Mouse (Mus musculus) layer of hippocampus, postnatal 14 days (tissue): ENCODE results near the gene Dhrs7c. TPM values are rescaled to one million over a fixed set of nuclear protein-coding genes. Genes with fewer than 3 reads are reported as not detected.

Source experiments
- DNase-seq, 2 experiments: peaks; one replicate each; pipeline ENCODE4 v3.0.0; 2021 to 2022; ENCODE audit warnings: low spot score in 2 of 2, mixed read lengths in 1 of 2
- long read RNA-seq, 2 experiments: library from polyadenylated mRNA; stranded (forward); transcript quantifications; one replicate each; pipeline ENCODE4 v2.0.0; 2021
- total RNA-seq, 2 experiments: library from RNA; stranded (reverse); gene quantifications; 2 replicates each; pipeline ENCODE4 v1.2.3; 2021

Gene Dhrs7c
- 1 to 10 TPM in 1 of 2 experiments, under 1 TPM in 1; 0.48 to 1.5 TPM for total RNA-seq
- long read RNA-seq, experiment 1, result 0 reads
- long read RNA-seq, experiment 2, result 0 reads

DNA sequence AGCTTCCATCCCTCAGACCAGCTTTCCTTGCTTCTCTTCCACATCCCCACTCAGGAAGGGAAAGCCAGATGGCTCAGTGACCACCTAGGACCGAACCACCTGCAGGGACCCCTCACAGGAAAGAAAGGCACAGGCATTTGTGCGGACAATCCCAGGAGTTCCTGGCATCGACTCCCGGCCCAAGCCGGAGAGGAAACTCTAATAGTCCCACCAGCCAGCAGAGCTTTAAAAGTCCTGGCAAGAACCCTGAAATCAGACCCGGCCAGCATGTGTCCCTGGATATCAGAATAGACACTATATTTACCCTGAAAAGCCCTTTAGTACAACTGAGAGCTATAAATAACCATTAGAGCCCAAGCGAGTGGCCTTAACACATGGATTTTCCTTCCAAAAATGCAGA, at the start of gene Dhrs7c:
Gene Dhrs7c (plus strand): TSS at position 257 of the 400 bp plus-strand sequence.
- no peak for DNase-seq

DNA sequence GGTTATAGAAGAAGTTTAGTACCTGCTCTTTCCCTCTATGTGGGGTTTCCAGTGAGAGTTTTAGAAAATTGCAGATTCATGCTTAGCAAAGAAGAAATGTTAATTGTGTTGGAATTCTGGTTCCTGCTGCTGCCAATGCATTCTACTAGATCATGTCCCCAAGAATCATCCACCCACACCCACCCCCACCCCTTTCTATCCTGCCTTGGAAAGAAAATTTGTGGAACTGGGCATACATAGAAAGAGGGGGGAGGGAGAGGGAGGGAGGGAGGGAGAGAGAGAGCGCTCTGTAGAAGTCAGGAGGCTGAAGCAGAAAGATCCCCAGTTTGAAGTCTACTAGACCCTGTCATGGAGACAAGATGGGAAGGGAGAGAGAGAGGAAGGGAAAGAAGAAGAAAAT, 41.7 kb upstream of the Dhrs7c start:
- no peak for DNase-seq

DNA sequence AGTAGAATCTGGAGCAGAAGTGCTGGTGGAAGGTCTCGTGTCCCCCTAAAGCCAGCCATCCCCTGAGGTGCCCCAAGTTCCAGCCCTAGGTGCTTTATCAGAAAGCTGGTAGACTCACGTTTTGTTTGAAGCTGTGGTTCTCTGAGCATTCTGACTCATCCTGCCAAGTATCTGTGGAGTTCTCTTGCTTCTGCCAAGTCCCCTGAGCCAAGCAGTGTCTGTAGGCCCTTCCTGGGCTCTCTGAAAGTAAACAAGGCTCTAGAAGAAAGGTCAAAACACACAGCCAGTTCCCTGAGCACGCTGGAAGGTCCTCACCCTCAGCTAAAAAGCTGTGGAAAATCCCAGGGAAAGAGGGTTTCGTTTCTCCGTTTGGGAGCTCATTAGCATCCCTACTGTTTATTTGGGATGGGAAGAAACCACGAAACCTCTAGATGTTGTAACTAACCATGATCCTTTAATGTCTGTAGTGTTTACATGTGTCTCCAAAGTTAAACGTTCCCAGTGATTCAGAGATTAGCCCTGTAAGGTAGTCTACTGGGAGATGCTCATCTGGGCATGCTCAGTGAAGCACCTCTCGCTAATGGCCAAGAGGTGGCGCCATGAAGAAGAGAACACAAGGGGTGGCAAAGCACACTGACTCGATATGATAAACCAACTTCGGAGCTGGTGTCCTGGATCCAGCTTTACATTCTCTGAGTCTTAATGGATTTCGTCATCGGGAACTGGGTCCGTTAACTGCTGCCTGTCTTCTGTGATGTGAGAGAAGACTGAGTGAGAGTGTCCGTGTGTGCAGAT, 40.4 kb upstream of the Dhrs7c start:
- DNase-seq, result no peak

DNA sequence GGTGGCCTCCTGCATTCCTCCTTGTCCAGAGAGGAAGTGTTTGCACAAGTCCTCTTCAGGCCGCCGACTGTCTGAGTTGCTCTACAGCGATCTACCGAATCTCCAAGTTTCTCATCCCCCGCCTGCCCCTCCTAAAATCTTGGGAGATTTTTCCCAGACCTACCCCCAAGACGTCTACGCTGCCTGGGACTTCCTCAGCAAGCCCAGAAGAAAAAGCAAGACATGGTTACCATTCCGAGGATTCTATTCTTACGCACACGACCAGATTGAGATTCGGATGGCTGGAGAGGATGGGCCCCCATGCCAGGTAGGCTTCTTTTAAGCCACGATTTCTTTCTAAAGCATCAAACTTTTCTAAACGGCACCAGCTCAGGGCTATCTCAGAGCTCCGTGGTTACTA, 26.9 kb upstream of the Dhrs7c start, which contains the start of gene Glp2r:
Gene Glp2r (minus strand): TSS at position 101 of the 400 bp plus-strand sequence.
- no peak for DNase-seq

DNA sequence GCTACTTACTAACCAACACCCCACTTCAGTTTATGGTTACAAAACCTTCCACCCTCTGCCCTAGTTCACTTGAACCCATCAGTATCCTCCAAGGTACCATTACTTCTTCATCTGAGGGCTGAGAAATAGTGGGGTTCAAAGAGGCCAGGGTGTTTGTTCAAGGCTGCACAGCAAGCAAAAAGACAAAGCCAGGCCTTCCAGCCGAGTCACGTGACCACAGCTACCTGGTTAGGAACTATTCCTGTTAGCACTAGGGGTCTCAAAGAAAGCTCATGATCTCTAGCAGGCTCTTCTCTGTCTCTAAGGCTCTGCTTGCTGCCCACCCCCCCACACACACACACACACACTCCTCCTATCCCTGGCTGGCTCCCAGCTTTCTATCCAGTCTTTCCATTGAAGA, 26.3 kb upstream of the Dhrs7c start:
- DNase-seq, result no peak

DNA sequence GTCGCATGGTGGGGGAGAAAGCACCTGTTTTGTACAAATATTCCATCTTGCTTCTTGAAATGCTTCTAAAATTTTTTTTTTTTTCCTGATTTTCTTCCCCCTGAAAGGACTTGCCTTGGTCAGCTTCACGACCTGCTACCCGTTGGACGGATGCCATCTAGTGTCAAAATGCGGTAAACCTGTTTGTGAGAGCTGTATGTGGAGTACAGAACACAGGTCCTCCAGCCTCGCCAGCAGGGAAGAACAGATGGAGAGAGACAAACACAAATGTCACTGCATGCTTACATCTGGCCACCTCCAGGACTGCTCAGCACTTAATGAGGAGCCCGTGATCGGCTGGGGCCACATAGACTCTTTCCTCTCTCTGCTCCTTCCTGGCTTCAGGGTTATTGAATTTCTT, 25.4 kb upstream of the Dhrs7c start:
- peak; percentile 54 to 76 for DNase-seq

DNA sequence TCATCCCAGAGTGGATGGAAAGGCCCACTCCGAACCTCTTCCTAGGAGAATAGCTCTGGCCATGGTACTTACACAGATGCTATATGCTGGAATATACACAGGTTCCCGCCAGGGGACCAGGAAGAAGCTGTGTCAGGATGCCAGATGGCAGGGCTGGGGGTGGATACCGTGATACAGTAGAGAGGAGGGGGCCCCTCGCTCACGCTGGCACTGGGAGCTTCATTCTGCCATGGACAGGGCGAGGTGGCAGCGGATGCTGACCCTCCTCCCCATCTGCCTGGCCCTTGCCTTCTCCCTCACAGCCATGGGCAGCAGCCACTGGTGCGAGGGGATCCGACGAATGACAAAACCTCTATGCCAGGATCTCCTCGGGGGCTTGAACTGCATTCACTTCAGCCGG, 23.6 kb upstream of the Dhrs7c start, which contains the start of gene Gsg1l2:
Gene Gsg1l2 (plus strand): TSS at position 230 of the 400 bp plus-strand sequence.
- DNase-seq, result no peak

DNA sequence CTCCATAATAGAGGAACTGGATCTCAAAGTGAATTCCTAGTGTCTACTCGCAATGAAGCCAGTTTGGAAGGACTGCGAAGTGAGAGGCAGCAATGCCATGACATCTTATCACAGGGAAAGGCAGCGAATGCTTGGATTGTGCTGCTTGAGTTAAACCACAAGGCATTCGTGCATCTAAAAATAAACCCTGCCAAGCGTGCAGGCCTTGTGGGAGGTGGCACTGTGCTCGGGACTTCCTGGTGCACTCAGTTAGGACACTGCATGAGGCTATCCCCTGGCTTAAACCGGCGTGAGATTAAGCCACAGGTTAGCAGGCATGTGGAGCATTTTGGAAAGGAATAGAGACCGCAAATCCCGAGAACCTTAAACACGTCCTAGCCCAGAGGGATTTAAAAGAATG, 7.8 kb upstream of the Dhrs7c start:
- DNase-seq, result no peak

DNA sequence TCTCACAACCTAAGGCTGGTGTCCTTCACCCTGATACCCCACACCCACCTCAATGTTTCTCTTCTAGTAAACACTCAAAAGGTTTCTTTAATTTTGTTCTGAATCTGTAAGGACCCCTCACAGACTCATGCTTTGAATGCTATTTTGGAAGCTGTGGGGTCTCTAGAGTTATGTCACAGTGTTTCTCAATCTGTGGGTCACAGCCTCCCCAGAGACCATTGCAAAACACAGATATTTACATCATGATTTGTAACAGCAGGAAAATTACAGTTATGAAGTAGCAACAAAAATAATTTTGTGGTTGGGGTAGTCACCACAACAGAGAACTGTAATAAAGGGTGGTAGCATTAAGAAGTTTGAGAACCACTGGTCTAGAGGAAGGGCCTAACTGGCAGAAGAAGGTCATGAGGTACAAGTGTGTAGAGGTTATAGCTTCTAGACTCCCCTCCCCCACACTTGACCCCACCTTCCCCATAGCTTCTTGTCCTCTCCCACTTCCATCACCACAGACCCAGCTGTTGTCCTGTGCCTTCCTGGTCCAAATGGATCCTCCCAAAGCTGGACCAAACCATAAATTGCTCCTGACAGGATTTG, 2.2 kb downstream of the Dhrs7c start:
- no peak for DNase-seq

DNA sequence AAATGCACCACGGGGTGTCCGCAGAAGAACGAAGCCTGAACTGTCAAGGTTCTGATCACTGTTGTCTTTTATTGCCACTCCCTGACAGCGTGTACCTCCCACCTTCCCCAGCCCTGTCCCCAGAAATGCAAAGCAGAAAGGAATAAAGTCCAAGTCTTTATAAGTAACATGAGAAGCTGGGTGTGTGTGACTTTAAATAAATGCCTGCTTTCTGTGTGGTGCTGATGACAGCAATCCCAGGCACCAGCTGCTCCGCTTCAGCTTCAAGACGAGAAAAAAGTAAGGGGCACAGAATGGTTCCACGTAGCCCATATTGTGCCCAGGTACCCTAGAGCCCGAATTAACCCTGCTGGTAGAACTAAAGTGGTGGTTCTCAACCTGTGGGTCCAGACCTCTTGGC, 3.2 kb downstream of the Dhrs7c start:
- no peak for DNase-seq

DNA sequence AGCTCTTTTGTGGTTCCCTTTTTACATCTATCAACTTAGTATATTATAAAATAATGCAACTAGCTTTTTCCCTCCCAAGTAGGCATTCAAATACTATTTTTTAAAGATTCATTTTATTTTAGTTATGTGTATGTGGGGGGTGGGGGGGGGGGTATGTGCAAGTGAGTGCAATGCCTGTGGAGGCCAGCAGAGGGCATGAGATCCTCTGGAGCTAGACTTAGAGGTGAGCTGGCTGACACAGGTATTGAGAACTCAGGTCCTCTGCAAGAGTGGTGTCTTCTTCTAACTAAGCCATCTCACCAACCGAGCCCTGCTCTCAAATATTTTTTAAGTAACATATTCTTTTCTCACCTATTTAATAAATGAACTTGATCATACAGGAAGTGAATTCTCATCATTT, 7.6 kb downstream of the Dhrs7c start:
- no peak for DNase-seq

DNA sequence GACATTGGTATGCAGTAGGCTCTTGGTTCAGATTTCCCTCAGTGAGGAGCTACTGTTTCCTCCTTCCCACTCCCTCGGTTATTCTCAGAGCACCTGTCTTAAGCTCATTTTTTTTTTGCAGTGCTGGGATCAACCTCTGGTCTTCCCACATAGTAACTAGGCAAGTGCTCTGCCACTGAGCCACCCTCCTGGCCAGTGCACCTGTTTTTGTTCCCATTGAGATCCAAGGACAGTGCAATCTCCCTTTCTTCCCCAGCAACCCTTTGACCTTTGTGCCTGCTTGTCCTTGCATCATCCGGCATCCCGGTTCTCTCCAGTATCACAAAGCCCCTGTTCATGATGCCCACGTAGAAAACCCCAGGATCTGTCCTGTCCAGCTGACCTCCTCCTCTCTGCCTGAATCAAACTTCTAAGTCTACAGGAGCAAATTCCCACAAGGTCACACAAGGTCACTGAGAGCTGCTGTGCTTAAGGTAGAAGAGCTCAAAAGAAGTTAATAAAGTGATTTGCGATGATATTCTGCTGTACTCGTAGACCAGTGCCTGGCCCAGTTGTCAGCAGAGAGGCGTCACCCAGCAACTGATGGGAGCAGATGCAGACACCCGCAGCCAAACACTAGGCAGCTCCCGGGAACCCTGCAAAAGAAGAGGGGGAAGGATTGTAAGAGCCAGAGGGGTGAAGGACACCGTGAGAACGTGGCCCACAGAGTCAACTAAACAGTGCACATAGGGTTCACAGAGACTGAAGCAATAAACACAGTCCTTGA, 9.0 kb downstream of the Dhrs7c start:
- DNase-seq, result no peak

DNA sequence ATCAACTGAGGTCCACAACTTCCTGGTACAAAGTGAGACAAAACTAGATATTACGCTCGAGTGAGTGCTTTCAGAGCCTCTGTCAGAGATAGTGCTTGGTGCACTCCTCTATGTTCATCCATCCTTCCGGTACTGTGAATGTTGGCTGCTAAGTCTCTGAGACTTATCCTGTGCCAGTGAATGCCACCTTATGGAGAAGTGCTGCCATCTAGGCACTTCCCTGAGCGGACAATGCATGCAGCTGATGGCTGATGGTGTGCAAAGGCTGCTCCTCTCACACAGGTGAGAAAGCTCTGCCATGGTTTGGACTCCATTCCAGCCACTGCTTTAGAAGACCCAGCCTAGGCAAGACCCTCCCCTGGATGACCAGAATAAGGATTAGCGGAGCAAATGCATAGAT, 10.1 kb downstream of the Dhrs7c start:
- DNase-seq, result no peak

DNA sequence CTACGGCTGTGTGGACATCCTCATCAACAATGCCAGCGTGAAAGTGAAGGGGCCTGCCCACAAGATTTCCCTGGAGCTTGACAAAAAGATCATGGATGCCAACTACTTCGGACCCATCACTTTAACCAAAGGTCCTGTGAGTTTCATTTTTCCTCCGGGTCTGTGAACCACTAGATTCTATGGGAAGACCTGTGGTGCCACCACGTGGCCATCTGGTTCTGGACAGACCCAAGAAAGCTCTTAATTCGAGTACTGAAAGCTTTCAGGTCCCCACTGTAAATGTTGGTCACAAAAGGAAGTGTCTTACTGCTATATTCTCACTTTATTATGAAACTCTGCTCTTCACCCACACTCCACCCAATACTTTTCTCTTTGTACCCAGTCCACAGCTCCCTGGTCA, 13.5 kb downstream of the Dhrs7c start:
- DNase-seq, result no peak

DNA sequence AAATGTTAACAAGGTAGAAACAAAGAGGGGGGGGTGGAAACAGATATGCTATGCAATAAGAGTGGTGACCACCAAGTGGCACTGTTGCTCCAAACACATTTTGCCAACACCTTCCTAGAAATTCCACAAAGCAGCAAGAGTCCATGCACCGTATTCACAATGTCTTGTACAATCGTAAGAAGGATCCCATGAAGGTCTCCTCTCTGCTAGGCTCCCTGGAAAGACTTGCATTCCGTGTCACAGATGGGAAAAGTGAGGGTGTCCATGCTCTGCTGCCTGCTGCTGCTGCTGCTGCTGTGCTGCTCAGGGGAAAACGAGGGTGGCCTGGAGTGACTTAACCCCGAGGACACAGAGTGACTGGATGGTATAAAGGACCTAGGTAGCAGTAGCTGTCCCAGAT, 21.6 kb downstream of the Dhrs7c start:
- DNase-seq, result peak; percentile 49 to 55

DNA sequence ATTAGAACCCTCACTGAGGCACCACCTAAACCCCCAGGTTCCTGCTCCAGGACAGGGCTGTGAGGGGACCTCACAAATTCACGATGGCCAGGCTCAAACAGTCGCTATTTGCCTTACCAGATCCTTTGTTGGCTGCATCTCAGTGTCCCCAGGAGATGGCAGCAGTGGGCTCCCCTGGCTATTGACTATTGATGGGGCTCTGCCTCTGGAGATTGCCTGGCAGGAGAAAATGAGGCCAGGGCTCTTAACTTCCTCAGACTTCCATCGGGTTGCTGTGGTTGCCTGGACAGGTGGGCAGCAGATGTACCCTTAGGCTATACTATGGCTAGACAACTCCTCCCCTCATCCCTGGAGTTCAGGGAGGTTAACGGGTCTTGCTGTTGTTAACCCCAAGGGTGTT, 22.2 kb downstream of the Dhrs7c start:
- DNase-seq, result peak; percentile 60 to 64

DNA sequence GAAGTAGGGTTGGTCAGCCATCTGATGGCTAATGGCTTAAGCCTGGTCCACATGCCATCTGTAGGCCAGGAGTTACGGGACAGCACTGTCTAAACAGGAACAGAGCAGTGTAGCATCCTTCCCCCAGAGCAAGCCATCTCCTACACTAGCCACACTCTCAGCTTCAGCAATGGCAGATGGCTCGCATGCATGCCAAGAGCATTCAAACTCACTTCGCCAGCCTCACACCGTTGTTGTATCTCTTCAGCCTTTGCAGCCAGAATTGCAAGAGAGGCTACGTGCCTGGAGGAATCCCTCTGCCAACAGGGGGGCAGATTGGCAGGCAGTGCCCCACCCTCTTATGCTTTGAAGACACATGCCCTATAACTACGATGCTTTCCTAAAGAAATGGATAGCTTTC, 23.6 kb downstream of the Dhrs7c start:
- DNase-seq, result peak in 1 of 2 experiments; percentile 71

DNA sequence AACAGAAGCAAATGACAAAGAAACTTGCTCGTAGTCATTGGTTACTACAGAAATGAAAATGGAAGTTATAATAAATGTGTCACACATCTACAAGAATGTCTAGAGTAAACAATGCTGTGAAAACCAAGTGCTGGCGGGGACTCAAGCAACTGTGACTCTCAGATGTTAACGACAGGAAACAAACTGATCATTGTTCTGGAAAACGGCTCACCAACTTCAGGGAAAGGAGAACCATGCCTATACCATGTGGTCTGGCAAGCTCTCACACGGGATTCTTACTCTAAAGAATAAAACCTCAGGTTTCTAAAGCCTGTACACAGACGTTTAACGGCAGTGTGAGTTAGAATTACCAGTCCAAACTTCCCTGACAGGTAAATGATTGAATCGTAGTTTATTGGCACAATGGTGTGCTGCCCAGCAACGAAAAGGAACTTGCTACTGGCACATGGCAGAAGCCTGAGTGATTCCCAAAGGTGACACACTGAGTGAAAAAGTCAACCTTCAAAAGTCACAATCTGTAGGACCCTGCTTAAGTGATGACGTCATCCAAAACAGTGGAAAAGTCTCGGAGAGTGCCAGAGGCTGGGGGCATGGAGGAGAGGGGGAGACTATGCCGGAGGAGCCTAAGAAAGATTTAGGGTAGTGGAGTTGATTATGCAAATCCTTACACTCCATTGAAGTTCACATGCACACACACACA, 30.5 kb downstream of the Dhrs7c start:
- DNase-seq, result no peak

DNA sequence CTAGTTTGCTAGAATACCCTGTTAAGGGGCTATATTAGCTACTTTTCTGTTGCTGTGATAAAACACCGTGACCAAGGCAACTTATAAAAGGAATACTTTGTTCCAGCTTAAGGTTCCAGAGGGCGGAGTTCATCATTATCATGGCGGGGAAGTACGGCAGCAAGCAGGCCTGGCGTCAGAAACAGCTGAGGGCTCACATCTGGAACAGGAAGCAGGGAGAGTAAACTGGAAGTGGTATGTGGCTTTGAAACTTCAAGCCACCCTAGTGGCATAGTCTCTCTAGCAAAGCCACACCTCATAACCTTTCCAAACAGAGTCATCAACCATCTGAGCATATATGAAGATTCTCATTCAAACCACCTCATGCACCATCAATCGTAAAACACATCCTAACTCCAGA, 31.5 kb downstream of the Dhrs7c start:
- DNase-seq, result no peak

DNA sequence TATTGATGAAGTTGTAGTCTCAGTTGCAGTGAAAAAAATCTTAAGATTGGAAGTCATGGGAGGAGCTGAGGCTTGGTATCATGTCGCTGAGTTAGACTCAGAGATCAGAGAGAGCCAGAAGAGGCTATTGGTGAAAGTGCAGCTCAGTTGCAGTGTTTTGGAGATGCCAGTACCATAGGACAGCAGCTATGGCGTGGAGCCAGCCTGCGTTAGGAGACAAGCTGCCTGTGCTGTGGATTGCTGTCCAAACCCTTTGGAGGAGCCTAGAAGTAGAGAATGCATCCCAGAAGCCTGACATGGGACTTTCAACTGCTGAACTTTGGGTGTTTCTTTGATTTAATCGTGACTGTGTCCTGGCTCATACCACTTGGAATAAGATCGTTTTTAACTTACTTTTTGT, 33.8 kb downstream of the Dhrs7c start:
- no peak for DNase-seq

DNA sequence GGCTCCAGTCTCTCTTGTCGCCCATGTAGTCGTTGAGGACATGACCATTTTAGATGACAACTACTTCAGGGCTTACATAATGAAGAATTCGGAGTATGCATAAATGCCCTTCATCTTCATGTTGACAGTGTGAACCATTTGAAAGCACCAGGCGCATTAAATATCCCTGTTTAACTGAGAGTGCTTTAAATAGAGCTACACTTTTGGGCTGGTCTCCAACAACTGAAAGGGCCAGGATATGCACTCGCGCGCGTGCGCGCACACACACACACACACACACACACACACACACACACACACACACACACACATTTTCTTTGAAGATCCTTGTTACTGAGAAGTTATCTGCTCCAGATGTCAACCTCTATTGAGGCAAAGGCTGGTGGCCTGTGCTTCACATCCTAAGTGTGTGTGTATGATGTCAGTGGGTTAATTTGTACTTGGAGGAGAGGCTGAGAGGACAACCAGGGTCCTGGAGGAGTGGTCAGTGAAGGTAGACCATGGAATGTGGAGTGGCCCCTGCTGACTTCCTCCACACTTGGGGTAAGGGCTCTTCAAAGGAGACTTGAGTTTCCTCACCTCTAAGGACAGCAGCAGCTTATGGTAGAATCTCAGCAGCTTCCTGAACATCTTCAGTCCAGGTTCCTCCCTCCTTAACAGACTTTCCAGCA, 37.6 kb downstream of the Dhrs7c start:
- DNase-seq, result no peak
